Mouse (Mus musculus) heart, embryonic 10.5 days (tissue): ENCODE data around the gene Fzd9. TPM values are rescaled to one million over a fixed set of nuclear protein-coding genes. Genes with fewer than 3 reads are reported as not detected.

Experiments
- microRNA-seq: library from miRNA; unstranded; fragments of <30 nt; microRNA quantifications from one replicate; pipeline ENCODE4, GENCODE M21; 2017
- polyA plus RNA-seq: library from polyadenylated mRNA; unstranded; fragments of >200 nt; fragmentation: Nextera tagmentation; extraction: Ambion mirVana; gene quantifications from 2 replicates; pipeline ENCODE4 v1.2.1, GENCODE M21; 2016

Fzd9 gene
- polyA plus RNA-seq, 1 experiment from 2014 or later: 4.5 TPM

Small RNA genes within 50 kb of the gene (microRNA-seq; reads per million reads assigned to microRNA genes)
- not detected for gene Gm25315

Other genes with a start within 250 kb of the Fzd9 start
- gene Abhd11, start 242.1 kb downstream of the Fzd9 start, polyA plus RNA-seq: 57.8 and 63.7 TPM in 2 replicates
- gene Stx1a, start 227.7 kb downstream of the Fzd9 start, polyA plus RNA-seq: 8.5 and 8.6 TPM in 2 replicates
- gene Dnajc30, start 187.0 kb downstream of the Fzd9 start, polyA plus RNA-seq: 24.5 and 27.6 TPM in 2 replicates
- 99.4 and 134 TPM in 2 replicates for gene Bud23, start 186.3 kb downstream of the Fzd9 start, polyA plus RNA-seq
- gene Vps37d, start 173.0 kb downstream of the Fzd9 start, polyA plus RNA-seq: 2.4 and 7.1 TPM in 2 replicates
- gene Mlxipl, start 161.3 kb downstream of the Fzd9 start, polyA plus RNA-seq: 1.00 and 3.0 TPM in 2 replicates
- 25.1 and 25.4 TPM in 2 replicates for gene Tbl2, start 101.6 kb downstream of the Fzd9 start, polyA plus RNA-seq
- 39.2 and 45.3 TPM in 2 replicates for gene Bcl7b, start 82.9 kb downstream of the Fzd9 start, polyA plus RNA-seq
- gene Baz1b, start 64.0 kb downstream of the Fzd9 start, polyA plus RNA-seq: 30.6 and 44.4 TPM in 2 replicates
- 0.15 and 0.21 TPM in 2 replicates for gene Fkbp6, start 98.8 kb upstream of the Fzd9 start, polyA plus RNA-seq
- not detected in 2 replicates for gene Trim50, start 102.1 kb upstream of the Fzd9 start, polyA plus RNA-seq
- gene Nsun5, start 118.7 kb upstream of the Fzd9 start, polyA plus RNA-seq: 27.2 and 33.5 TPM in 2 replicates
- gene Pom121, start 143.3 kb upstream of the Fzd9 start, polyA plus RNA-seq: 11.1 and 17.2 TPM in 2 replicates